Mouse (Mus musculus): ENCODE data around the gene Cfl1.

DNA sequence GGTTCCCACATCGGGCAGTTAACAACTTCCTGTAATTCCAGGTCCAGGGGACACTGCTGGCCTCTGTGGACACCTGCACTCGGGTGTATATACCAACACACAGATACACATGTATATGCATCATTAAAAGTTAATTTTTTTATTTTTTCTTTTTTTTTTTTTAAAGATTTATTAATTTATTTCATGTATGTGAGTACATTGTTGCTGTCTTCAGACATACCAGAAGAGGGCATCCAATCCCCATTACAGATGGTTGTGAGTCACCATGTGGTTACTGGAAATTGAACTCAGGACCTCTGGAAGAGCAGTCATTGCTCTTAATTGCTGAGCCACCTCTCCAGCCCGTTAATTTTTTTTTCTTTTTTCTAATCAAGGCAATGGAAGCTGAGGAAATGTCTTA lies 17.4 kb upstream of the Cfl1 start:
- no peak for TF ChIP-seq POLR2A (IDR thresholded peaks at IDR 0.05; ENCODE audit: insufficient read depth, low read depth, low read length)
- TF ChIP-seq CTCF (IDR thresholded peaks at IDR 0.05), result peak; percentile 56

Measured in heart, adult 2 months (tissue).